Mouse (Mus musculus) cerebellum, adult 2 months (tissue): ENCODE results near the gene Hoxa5. TPM values are rescaled to one million over a fixed set of nuclear protein-coding genes. Genes with fewer than 3 reads are reported as not detected.

Experiments
- DNase-seq, 2 experiments: peaks; one replicate each; pipeline ENCODE4 v3.0.0; 2021
- H3K27ac ChIP-seq: fragments of 200-500 bp; 2 replicates; pipeline ENCODE4 v1.5.1; 2012; ENCODE audit warnings: low read length, control low read depth, inconsistent platforms; ENCODE audit not compliant: insufficient read depth
- H3K27me3 ChIP-seq: fragments of 200-500 bp; 2 replicates; pipeline ENCODE4 v1.6.1; 2012; ENCODE audit warnings: inconsistent platforms, mild to moderate bottlenecking, low read length, moderate library complexity; ENCODE audit not compliant: control insufficient read depth, insufficient read depth
- H3K4me1 ChIP-seq: fragments of 200-500 bp; 2 replicates; pipeline ENCODE4 v1.6.1; 2011; ENCODE audit warnings: low read length; ENCODE audit not compliant: control insufficient read depth, insufficient read depth
- H3K4me3 ChIP-seq: fragments of 200-500 bp; replicated peaks from 2 replicates; pipeline ENCODE3; 2011; ENCODE audit warnings: mild to moderate bottlenecking, low read depth, low read length, control low read depth; ENCODE audit not compliant: insufficient read depth
- CTCF ChIP-seq: fragments of 200-500 bp; IDR thresholded peaks from 2 replicates; pipeline ENCODE4 v1.5.1; 2011; ENCODE audit warnings: low read depth, mild to moderate bottlenecking, control low read depth, low read length, moderate library complexity, borderline replicate concordance; ENCODE audit not compliant: insufficient read depth
- POLR2A ChIP-seq: fragments of 200-500 bp; IDR thresholded peaks from 2 replicates; pipeline ENCODE4 v1.6.1; 2011; ENCODE audit warnings: low read length, control low read depth, borderline replicate concordance; ENCODE audit not compliant: insufficient read depth
- WGBS: fragments of 180-500 bp; shearing (Covaris S2); methylation state at CpG from one replicate; pipeline ENCODE4 v1.1.7; 2018; 5-methylcytosine and 5-hydroxymethylcytosine counted together
- polyA plus RNA-seq: library from polyadenylated mRNA; depleted of rRNA; stranded (reverse); fragments of >200 nt; gene quantifications from 2 replicates; pipeline ENCODE4 v1.2.3, GENCODE M21; 2012; rRNA removed

The Hoxa5 gene
- polyA plus RNA-seq, 1 experiment, result 4.6 TPM

- no peak for DNase-seq
- Histone ChIP-seq H3K4me3 (no peak overlapping the region), H3K27me3 (peaks cover 11% of the 10 kb centered on the region; the same call in 1 of the 2 replicates), H3K4me1 (no peaks in the 10 kb centered on the region; the same call in 1 of the 2 replicates), H3K27ac (no peak overlapping the region)
- WGBS, result 3% methylated on average over 20 of the region's 20 CpGs
- TF ChIP-seq CTCF (no peak), POLR2A (no peak)
Observed at GRCm38 (mm10) chr6:52156551-52157200, 47.7 kb downstream of the Hoxa5 start.

- TF ChIP-seq CTCF (no peak), POLR2A (no peak)
- WGBS, result 37% methylated on average over 3 of the region's 3 CpGs
- H3K4me1 ChIP-seq, result no peaks in the 10 kb centered on the region; the same call in 1 of the 2 replicates
- H3K27ac ChIP-seq, result no peak overlapping the region
- H3K27me3 ChIP-seq, result peaks cover 13% of the 10 kb centered on the region; the same call in 1 of the 2 replicates
- DNase-seq, result no peak
- no peak overlapping the region for H3K4me3 ChIP-seq
Observed at GRCm38 (mm10) chr6:52155471-52155870, 48.9 kb downstream of the Hoxa5 start.

DNA sequence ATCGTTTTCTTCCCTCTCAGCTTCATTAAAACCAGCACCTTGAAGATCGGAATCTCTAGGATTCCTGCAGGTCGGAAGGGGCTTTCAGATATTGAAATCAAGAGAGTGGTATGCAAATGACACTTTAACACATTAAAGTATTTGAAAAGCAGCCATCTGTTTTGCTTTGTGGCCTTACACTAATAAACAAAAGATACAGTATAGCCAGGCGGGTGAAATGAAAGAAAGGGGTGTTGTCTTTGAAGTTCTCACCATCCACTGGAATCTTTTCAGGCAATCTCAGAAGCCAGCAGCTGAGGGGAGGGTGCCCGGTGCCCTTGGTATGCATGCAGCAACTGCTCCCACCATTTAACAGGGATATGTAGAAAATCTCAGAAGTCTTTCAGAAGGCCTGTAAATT, 50.3 kb downstream of the Hoxa5 start:
- peaks cover 12% of the 10 kb centered on the region; the same call in 1 of the 2 replicates for H3K27me3 ChIP-seq
- TF ChIP-seq POLR2A (no peak), CTCF (no peak)
- no peak for DNase-seq
- no peak overlapping the region for H3K4me3 ChIP-seq
- no peak overlapping the region for H3K27ac ChIP-seq
- H3K4me1 ChIP-seq, result no peaks in the 10 kb centered on the region; the same call in 1 of the 2 replicates
- 13% methylated on average over 5 of the region's 5 CpGs for WGBS

- H3K27ac ChIP-seq, result no peak overlapping the region
- TF ChIP-seq CTCF, result no peak
- no peak for TF ChIP-seq POLR2A
- H3K4me1 ChIP-seq, result no peaks in the 10 kb centered on the region
- no peak for DNase-seq
- no peak overlapping the region for H3K4me3 ChIP-seq
- WGBS, result 4% methylated on average over 6 of the region's 6 CpGs
- H3K27me3 ChIP-seq, result peaks cover 8% of the 10 kb centered on the region; the same call in 1 of the 2 replicates
Observed at GRCm38 (mm10) chr6:52153270-52153669, 51.1 kb downstream of the Hoxa5 start.

GRCm38 (mm10) chr6:52152226-52153193, 51.9 kb downstream of the Hoxa5 start:
- 9% methylated on average over 16 of the region's 16 CpGs for WGBS
- Histone ChIP-seq H3K4me3 (no peak overlapping the region), H3K27me3 (peaks cover 6% of the 10 kb centered on the region; the same call in 1 of the 2 replicates), H3K4me1 (no peaks in the 10 kb centered on the region), H3K27ac (no peak overlapping the region)
- TF ChIP-seq CTCF, result no peak
- TF ChIP-seq POLR2A, result no peak
- DNase-seq, result no peak

Other genes with a start within 250 kb of the Hoxa5 start
- gene Skap2, start 192.0 kb downstream of the Hoxa5 start, polyA plus RNA-seq, result 13.7 and 19.2 TPM in 2 replicates
- 0.65 and 0.80 TPM in 2 replicates for gene Hoxa1, start 46.3 kb downstream of the Hoxa5 start, polyA plus RNA-seq
- 1.8 and 2.8 TPM in 2 replicates for gene Hoxa2, start 39.8 kb downstream of the Hoxa5 start, polyA plus RNA-seq
- gene 5730596B20Rik, start 27.1 kb downstream of the Hoxa5 start, polyA plus RNA-seq, result 0.16 and 0.18 TPM in 2 replicates
- gene Hoxa4, start 12.8 kb downstream of the Hoxa5 start, polyA plus RNA-seq, result 4.1 and 5.1 TPM in 2 replicates
- 0.13 and 0.46 TPM in 2 replicates for gene Hoxa6, start 4.1 kb upstream of the Hoxa5 start, polyA plus RNA-seq
- 2.1 and 2.2 TPM in 2 replicates for gene Hoxa3, start 8.7 kb upstream of the Hoxa5 start, polyA plus RNA-seq
- not detected in 2 replicates for gene Gm28308, start 8.8 kb upstream of the Hoxa5 start, polyA plus RNA-seq
- gene Hoxa7, start 17.3 kb upstream of the Hoxa5 start, polyA plus RNA-seq, result 0.07 and 0.16 TPM in 2 replicates
- not detected in 2 replicates for gene Hoxa9, start 26.5 kb upstream of the Hoxa5 start, polyA plus RNA-seq
- not detected in 2 replicates for gene Hoxa10, start 36.3 kb upstream of the Hoxa5 start, polyA plus RNA-seq
- gene Hoxa11, start 41.2 kb upstream of the Hoxa5 start, polyA plus RNA-seq, result not detected in 2 replicates
- not detected in 2 replicates for gene Hoxa13, start 56.3 kb upstream of the Hoxa5 start, polyA plus RNA-seq
- 0.68 and 0.84 TPM in 2 replicates for gene Evx1, start 108.9 kb upstream of the Hoxa5 start, polyA plus RNA-seq